Mouse (Mus musculus): ENCODE measurements at regions not wholly inside any gene's neighbourhood (a gene's known extent, or its start where the extent isn't known, plus 50 kb on each side); places are given as distances from the start of the nearest gene placed in this dataset.

GRCm38 (mm10) chr9:83326437-83327086 lies 114.4 kb downstream of the Lca5 start:
- in situ Hi-C loops (cut with MboI, MseI) = no loop called here

DNA sequence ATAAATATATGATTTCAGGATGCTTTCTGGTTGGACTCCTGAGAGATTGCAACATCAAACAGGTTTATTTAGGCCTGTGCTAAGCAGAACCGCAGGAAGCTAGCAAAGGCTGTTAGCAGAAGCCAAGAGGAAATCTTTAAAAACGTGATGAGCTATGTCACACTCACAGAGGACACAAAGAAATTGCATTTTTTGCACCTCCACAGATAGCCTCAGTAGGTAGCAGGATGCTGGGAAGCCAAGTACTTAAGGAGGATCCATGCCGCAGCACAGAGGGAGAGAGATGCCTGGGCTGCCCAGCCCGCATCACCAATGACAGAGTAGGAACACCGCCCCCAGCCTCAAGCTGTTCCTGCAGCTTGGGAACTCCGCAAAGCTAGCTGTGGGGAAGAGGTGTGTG lies 115.0 kb downstream of the Lca5 start:
- in situ Hi-C loops (cut with MboI, MseI) = no loop called here

DNA sequence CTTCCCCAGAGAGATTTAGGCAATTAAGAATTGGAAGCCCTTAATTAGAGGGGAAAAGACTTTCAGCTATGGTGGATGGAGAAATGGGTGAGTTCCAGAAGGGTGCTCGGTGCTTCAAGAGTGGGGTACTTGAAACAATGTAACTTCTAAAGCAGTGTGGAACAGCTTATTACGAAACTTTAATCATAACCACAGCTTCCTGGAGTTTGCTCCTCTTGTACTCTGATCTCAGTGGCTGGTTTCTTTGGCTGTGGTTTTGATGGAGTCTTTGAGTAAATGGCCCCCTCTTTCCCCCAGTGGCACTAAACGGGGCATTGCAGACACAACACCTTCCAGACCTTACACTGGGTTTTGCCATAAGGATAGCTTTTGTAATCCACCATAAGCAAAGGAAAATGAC lies 116.6 kb downstream of the Lca5 start:
- in situ Hi-C loops (cut with MboI, MseI) = no loop called here

- in situ Hi-C loops (cut with MboI, MseI) = no loop called here
These were observed 117.8 kb downstream of the Lca5 start for GRCm38 (mm10) chr9:83322991-83323583.

DNA sequence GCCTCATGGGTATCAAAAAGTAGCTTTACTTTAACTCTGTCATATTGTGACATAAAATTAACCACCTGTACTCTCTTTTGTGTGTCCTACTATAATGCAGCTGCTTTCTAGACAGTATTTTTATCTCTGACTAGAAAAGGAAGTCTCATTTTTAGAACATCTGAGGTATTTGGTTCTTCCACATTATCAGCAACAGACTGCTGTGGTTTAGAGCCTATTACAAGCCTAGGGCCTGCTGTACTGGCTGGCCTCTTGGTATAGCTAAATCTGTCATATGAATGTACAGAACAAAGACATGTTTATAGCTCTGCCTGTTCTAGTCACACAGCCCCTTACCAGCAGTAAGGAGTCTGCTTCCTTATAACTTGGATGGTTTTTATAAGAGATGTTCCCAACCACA lies 119.1 kb downstream of the Lca5 start:
- in situ Hi-C loops (cut with MboI, MseI) = no loop called here

DNA sequence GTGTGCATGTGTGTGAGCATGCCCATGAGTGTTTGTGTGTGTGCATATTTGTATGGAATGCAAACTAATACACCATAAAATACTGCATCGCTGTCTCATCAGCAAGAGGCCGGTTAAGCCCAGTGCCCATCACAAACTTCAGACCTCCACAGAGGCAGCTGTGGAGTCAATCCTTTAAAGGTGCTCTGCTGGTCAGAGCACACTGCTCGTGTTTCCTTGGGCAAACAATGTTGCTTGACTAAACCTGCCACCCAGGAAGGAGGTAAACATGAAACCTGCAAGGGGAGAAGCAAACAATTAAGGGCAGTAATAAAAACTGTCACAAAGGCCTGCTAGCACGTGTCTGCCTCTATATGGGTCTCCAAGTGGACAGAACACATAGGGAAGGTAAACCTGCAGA lies 120.1 kb downstream of the Lca5 start:
- in situ Hi-C loops (cut with MboI, MseI) = no loop called here

DNA sequence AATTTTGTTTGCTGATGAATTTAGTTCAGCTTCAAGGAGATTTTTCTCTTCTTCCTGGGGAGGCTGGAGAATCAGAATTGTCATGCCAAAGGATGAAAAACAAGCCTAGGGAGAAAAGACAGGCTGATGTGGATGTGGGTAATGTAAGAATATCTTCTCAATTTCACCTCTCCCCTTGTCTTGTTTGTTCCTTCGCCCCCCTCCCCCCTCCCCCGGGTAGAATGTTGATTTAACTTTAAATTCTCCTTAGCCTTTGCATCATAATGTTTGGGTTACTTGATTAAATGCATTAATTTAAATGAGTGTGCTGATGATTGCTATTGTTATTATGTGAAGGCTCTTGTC lies 124.1 kb downstream of the Lca5 start:
- in situ Hi-C loops (cut with MboI, MseI) = no loop called here

DNA sequence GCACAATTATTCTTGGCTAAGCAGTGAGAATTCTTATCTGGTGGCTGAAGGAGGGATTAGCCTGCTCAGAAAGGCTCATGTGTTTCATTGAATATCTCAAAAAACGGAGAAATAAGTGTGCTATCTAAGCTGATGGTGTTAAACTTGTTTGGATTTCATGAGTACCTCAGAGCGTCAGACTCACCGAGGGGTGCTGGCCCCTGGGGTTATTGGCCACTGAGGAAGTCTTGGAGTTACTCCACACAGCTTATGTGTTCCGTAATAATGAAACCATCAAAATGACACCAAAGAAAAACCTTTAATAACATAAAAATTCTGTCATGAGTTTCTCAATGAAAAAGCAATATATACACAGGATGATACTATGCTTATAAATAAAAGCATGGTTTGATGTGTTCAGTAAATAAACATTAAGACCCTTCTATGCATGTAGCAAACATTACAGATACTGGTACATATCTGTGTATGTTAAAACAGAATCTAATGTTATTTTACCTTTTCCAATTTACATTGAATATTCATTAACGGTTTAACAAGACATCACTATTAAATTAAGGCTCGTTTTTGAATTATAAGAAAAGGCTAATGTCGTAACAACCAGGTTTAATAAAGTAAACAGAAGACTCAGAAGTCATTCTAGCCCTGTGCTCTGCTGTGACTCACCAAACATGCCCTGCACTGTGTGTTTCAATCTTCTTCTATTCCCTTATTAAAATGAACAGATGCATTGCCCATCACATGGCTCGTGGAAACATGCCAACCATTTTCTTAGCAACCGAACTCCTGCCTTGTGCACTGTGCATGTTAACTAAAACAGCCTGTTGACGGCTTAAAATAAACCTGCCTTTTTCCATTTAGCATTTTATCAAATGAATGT lies 124.7 kb downstream of the Lca5 start:
- in situ Hi-C loops (cut with MboI, MseI) = no loop called here

- in situ Hi-C loops (cut with MboI, MseI) = no loop called here
These were observed 132.2 kb downstream of the Lca5 start for GRCm38 (mm10) chr9:83308771-83309170.

GRCm38 (mm10) chr9:83308092-83308491 lies 132.8 kb downstream of the Lca5 start:
- in situ Hi-C loops (cut with MboI, MseI) = no loop called here

DNA sequence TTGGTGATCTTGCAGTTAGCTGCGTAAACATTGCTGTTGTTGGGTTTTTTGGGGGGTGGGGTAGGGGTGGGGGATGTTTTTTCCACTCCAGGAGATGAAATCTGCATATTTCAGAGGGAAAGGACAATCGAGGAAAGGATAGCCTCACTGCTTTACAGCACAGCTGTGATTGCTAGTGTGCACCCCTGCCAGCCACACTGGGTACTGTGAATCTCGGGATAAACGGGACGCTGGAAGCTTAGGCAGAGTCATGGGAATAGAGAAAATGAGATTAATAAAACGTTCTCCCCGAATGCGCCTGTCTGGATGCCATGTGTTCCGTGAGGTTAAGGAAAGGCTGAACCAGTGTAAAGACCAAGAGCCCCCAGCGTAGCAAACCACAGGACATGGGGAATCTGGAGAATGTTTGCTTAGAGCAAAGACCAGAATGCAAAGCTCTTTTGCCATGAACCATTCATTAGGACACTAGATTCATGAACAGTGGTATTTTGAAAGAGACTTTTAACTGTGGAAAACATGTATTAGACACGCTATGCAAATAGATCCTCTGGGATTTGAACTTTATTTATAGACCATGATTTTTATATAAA lies 133.5 kb downstream of the Lca5 start:
- in situ Hi-C loops (cut with MboI, MseI) = no loop called here

- in situ Hi-C loops (cut with MboI, MseI) = no loop called here
These were observed 136.0 kb downstream of the Lca5 start for GRCm38 (mm10) chr9:83304925-83305324.

DNA sequence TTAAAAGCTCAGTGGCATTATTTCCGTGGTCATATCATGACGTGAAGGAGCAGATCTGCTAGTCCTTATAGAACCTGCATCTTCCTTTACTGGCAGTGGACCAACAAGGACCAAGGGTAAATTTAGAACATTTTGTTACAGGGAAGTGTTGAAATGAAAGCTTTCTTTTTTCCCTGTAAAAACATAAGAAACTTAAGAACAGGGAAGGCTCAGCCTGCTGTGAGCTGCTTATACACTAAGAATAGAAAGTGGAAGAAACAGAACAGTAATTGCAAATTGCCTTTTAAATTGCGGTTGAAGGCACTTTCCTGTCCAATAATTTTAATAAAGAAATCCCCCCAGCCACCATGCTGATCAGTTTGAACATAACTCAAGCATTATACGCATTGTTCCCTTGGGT lies 140.4 kb downstream of the Lca5 start:
- in situ Hi-C loops (cut with MboI, MseI) = no loop called here

- in situ Hi-C loops (cut with MboI, MseI) = no loop called here
These were observed 140.9 kb downstream of the Lca5 start for GRCm38 (mm10) chr9:83300044-83300443.

DNA sequence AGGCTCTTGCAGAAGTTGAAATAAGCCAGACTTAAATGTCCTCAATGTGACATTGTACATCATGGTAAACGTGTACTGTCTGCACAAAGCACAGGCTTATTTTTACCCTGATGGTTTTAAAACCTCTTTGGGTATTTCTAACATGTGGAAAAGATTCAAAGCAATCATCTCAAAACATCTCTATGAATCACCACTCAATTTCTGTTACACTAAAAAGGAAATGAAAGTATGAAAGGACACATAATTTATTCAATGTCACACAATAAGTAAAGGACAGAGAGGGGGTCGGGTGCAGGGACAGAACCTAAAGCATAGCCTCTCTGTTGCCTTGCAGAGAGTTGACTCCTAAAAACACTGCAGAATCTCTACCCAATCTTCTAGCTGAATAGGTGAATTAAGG lies 141.3 kb downstream of the Lca5 start:
- in situ Hi-C loops (cut with MboI, MseI) = no loop called here

DNA sequence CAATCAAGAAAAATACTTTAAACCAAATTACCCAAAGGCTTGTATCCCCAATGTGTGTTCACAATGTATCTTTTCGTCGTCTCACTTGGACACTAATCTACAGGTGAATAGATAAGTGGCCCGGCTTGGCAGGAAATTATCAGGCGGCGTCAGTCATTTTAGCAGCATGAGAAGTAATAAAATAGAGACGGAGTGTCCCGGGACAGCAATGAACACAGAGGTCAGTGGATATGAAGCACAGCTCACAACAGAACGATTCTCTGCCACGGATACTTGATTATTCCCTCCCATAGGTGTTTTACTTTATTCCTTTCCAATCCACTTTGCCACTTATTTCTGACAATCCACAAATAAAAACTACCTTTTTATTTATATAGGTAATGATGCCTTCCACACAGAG lies 145.5 kb downstream of the Lca5 start:
- in situ Hi-C loops (cut with MboI, MseI) = no loop called here

- in situ Hi-C loops (cut with MboI, MseI) = no loop called here
These were observed 146.5 kb downstream of the Lca5 start for GRCm38 (mm10) chr9:83294441-83294840.

DNA sequence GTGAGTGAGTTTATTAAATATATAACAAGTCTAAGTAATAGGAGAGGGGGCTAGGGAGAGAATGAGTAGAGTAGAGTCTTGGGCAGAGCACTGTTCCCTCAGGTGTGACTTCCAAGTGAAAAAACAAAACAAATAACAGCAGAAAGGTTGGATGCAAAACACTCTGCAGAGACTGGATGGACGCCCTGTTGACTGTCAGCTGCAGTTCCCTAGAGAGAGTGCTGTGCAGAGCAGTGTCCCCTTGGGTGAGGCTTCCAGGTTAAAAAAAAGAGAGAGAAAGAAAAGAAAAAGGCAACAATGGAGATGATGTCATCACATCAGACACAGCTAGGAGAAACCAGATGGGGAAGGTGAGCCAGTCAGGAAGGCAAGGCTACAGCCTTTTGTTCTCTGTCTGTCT lies 137.6 kb upstream of the Hmgn3 start:
- in situ Hi-C loops (cut with MboI, MseI) = no loop called here

DNA sequence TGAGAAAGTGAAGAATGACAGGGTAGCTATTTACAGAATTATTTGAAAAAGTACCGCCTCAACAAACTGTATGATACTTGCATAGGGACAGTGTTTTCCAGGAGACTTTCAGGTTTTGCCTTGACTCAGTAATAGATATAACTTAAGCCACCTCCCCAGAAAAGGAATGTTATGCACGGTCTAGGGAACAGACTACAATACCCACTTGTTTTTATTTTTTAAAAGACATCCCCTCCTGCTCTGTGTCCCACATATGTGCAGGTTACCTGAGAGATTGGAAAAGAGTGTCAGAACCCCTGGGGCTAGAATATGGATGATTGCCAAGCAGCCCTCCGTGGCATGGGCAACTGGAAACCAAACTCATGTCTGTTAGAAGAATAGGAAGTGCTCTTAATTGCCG lies 137.2 kb upstream of the Hmgn3 start:
- in situ Hi-C loops (cut with MboI, MseI) = no loop called here

DNA sequence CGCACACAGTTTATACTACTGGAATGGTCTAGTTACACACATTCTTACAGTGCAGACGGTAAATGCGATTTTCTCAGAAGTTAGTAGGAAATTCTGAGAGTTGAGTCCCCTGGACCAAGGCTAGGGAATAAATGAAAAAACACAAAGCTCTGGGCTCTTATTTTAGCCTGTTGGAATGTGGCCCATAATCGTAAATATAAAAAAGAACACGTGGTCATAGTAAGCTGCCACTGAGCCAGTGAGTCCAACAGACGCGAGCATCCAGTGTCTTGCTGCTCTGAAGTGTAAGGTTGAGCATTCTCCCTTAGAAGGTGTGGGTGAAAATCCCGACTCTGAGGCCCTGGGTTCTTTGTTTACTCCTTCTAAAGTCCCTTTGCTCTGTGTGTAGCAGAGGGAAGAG lies 136.8 kb upstream of the Hmgn3 start:
- in situ Hi-C loops (cut with MboI, MseI) = no loop called here

- in situ Hi-C loops (cut with MboI, MseI) = no loop called here
These were observed 131.3 kb upstream of the Hmgn3 start for GRCm38 (mm10) chr9:83277791-83278190.

GRCm38 (mm10) chr9:83277356-83277755 lies 130.9 kb upstream of the Hmgn3 start:
- in situ Hi-C loops (cut with MboI, MseI) = no loop called here

DNA sequence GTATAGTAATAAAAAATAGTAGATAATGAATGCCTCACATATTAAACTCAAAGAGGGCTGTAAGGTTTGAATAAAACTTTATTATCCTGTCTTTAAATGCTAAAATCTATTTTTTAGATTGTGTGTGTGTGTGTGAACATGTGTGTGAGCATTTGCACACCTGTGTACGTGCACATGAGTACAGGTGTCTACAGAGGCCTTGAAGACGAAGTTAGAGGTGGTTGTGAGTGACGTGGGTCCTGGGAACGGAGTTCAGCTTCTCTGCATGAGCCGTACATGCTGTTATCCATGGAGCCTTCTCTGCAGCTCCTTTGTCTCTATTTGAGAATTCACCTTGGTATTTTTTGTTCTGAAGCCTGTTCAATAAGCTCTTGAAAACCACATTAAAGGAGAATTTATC lies 129.8 kb upstream of the Hmgn3 start:
- in situ Hi-C loops (cut with MboI, MseI) = no loop called here

All from T-helper 2 cell (primary cell).